Mouse (Mus musculus): Measurements from ENCODE around the gene Dgat2. TPM values are rescaled to one million over a fixed set of nuclear protein-coding genes. Genes with fewer than 3 reads are reported as not detected.

Gene Dgat2
- 10 to 100 TPM; 68.3 to 78.0 TPM for total RNA-seq (2021)

DNA sequence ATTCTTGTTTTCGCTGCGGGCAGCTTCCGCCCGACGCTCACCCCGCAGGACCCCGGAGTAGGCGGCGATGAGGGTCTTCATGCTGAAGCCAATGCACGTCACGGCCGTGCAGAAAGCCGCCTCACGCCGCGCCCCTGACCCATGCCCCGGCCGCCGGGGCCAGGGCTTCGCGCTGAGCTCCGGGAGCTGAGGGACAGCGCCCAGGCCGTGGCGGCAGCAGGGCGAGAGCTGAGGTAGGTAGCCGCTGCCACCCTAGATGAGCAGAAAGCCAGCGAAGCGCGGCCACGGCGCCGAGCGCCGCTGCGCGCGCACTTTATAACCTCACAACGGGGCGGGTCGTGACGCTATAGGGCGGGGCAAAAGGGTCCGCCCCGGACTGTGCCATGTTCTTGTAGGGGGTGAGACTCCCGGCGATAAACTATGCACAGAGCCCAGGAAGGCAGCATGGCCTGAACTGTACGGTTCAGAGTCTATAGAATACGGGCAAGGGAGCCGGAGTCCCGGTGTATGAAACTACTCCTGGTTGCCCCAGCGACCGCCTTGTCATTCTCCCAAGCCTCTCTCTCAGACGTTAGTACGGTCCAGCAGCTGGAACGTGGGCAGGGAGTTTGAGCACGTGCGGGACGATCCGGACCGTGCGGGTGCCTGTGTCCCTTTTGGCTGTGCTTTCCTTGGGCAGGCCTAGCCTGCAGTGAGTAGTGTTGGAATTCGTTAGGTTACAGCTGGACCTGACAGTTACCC lies at the start of gene Dgat2:
Gene Dgat2 (minus strand): TSS at position 288 of the 741 bp plus-strand sequence.
- DNase-seq (ENCODE audit: low spot score in 2 of 2): peak; percentile 94
- intact Hi-C loops (cut with DNase I): loop anchor here (5.0 kb wide), 1 partner anchor 70 kb away; no protein-coding TSS in a partner anchor

DNA sequence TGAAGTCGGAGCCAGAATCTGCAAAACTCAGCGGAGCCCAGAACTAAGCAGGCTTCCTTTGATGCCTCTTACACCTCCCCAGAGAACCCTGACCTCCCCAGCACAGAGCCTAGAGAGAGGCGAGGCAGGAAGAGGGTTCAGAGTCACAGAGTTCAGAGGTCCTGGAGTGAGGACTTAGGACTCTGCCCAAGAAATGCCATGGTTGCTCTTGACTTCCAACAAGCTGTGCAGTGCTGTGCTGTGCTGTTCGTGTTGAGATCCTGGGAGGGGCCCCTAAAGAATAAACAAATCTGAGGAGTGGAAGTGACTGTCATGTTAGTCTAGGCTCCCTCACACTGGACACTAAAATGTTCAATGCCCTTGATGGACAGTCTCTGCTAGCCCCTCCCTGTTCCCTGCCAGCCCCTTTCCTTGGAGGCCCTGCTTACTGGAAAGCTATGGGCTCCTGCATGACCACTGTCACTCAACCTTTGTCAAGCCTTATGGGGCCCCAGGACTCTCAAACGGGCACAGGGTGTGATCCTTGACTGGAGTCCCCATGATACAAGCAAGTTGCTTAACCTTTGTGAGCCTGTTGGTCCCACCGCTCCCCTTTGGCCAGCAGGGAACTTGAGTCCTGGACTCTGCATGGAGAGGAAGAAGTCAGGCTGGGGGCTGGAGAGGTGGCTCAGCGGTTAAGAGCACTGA lies 47.7 kb upstream of the Dgat2 start:
- intact Hi-C loops (cut with DNase I): no loop called here
- DNase-seq (ENCODE audit: low spot score in 2 of 2): no peak

DNA sequence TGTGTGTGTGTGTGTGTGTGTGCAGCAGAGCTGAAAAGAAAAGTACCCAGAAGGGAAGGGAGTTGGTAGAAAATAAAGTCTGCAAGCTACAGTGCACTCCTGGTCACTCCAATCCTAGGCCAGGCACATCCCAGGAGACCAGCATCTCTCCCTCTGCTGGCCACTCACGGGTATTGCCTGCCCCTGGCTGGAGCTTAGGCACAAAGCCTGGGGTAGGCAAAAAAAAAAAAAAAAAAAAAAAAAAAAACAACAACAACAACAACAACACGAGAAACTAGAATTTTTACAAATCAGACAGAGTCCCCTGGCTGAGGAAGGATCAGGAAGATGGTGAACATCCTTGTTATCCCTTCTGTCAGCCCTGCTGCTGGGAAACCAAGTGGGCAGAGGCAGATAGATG lies 46.9 kb upstream of the Dgat2 start:
- intact Hi-C loops (cut with DNase I): no loop called here
- DNase-seq (ENCODE audit: low spot score in 2 of 2): no peak

DNA sequence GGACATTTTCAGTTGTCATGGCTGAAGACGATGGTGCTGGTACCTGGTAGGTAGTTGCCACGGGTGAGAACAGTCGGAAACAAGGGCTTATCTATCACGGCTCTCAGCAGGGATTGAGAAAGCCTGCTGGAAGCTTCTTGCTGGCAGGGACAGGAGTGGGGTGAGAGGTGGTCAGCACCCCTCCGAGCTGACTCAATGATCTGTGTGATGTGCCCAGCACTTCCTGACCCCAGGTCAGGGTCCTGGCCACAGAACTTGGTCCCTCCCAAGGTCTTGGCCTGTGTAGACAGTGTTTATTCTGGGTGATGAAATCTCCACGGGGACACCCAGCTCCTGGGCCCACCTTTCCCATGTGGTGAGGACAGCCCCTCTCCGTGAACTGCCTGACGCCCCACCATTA lies 46.3 kb upstream of the Dgat2 start:
- intact Hi-C loops (cut with DNase I): no loop called here
- no peak for DNase-seq (ENCODE audit: low spot score in 2 of 2)

- DNase-seq (ENCODE audit: low spot score in 2 of 2): no peak
- intact Hi-C loops (cut with DNase I): no loop called here
Measured at GRCm38 (mm10) chr7:99227267-99227666, 44.7 kb upstream of the Dgat2 start.

GRCm38 (mm10) chr7:99226662-99227061 lies 44.1 kb upstream of the Dgat2 start:
- DNase-seq (ENCODE audit: low spot score in 2 of 2): no peak
- intact Hi-C loops (cut with DNase I): no loop called here

- DNase-seq (ENCODE audit: low spot score in 2 of 2): no peak
- intact Hi-C loops (cut with DNase I): no loop called here
Measured at GRCm38 (mm10) chr7:99225421-99225820, 42.9 kb upstream of the Dgat2 start.

GRCm38 (mm10) chr7:99224648-99225190 lies 42.2 kb upstream of the Dgat2 start:
- no peak for DNase-seq (ENCODE audit: low spot score in 2 of 2)
- intact Hi-C loops (cut with DNase I): no loop called here

GRCm38 (mm10) chr7:99224225-99224624 lies 41.7 kb upstream of the Dgat2 start:
- DNase-seq (ENCODE audit: low spot score in 2 of 2): no peak
- intact Hi-C loops (cut with DNase I): no loop called here

- DNase-seq (ENCODE audit: low spot score in 2 of 2): no peak
Measured at GRCm38 (mm10) chr7:99217338-99218074, 35.0 kb upstream of the Dgat2 start.

DNA sequence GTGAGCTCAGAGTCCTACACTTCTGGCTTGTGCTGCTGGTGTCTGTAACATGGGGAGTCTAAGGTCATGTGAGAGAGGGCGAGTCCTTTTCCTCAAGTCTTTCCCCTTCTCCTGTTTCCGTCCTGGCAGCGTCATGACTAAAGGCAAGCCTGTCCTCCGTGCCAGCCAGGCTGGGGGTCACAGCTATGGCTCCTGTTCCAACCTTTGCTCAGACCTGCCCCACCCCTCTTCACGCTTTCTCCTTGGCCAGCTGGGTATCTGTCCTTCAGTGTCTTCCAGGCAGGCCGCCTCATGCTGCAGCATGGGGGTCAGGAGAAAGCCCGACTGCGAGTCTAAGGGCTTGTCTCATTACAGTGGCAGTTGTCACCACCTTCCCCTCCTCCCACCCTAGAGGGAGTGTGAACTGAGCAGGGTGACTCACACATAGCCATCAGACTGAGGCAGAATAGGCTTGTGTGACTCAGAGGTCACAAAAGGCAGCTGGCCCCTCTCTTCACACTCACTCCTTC lies 32.9 kb upstream of the Dgat2 start:
- DNase-seq (ENCODE audit: low spot score in 2 of 2): no peak
- intact Hi-C loops (cut with DNase I): no loop called here

More at GRCm38 (mm10) chr7:99217338-99218074, 35.0 kb upstream of the Dgat2 start:
- intact Hi-C loops (cut with DNase I): no loop called here

GRCm38 (mm10) chr7:99214621-99215185 lies 32.2 kb upstream of the Dgat2 start:
- DNase-seq (ENCODE audit: low spot score in 2 of 2): no peak
- intact Hi-C loops (cut with DNase I): no loop called here

DNA sequence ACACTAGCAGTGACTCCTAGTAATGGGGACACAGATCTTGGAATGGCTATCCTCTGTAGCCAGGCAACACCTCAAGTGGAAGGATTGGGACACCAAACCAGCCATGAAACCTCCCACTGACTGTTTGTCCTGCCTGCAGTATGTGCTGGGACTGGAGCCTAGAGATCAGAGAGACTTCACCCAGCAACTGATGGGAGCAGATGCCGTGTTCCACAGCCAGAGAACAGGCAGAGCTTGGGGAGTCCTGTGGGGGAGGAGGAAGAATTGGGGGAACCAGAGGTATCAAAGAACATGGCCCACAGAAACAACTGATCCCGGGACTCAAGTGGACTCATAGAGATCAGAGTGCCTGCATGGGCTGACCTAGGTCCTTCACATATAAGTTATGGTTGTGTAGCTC lies 31.2 kb upstream of the Dgat2 start:
- intact Hi-C loops (cut with DNase I): no loop called here
- no peak for DNase-seq (ENCODE audit: low spot score in 2 of 2)

- intact Hi-C loops (cut with DNase I): no loop called here
- DNase-seq (ENCODE audit: low spot score in 2 of 2): no peak
Measured at GRCm38 (mm10) chr7:99213056-99213455, 30.5 kb upstream of the Dgat2 start.

GRCm38 (mm10) chr7:99208704-99209103 lies 26.2 kb upstream of the Dgat2 start:
- DNase-seq (ENCODE audit: low spot score in 2 of 2): no peak
- intact Hi-C loops (cut with DNase I): no loop called here

DNA sequence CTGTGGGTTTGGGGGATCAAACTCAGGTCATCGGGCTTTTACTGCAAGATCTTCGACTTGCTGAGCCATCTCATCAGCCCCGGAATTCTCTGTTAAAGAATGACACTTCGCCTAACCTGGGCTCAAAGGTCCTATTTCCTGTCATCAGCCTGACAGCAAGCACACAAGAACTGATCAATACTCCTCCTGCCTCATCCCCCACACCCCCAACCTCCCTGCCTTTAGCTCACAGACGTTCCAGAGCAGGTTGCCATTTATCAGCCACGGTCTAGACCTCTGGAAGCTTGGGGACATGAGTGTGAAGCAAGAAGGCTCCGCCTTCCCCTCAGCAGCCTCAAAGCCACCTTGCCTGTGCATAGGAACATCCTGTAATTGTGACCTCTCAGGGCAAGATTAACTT lies 23.8 kb upstream of the Dgat2 start:
- intact Hi-C loops (cut with DNase I): no loop called here
- DNase-seq (ENCODE audit: low spot score in 2 of 2): no peak

GRCm38 (mm10) chr7:99202163-99202562 lies 19.6 kb upstream of the Dgat2 start:
- intact Hi-C loops (cut with DNase I): no loop called here
- no peak for DNase-seq (ENCODE audit: low spot score in 2 of 2)

DNA sequence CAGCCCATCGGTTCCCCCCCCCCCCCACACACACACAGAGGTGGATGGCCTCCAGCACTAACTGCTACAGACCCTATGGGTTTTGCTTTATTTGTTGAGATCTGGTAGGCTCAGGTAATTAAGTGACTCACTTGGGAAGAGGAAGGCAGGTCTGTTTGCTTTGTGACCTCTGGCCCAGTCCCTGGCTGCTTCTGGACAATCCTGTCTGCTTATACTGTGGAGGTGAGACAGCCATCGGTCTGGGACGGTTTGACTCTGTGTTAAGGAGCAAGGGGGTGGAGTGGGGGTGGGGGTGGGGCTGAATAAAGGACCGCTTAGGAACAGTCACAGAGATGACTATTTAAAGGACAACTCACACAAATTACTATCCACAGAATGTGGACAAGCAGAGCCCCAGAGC lies 17.8 kb upstream of the Dgat2 start:
- no peak for DNase-seq (ENCODE audit: low spot score in 2 of 2)
- intact Hi-C loops (cut with DNase I): no loop called here

GRCm38 (mm10) chr7:99199451-99200175 lies 17.1 kb upstream of the Dgat2 start:
- intact Hi-C loops (cut with DNase I): no loop called here
- no peak for DNase-seq (ENCODE audit: low spot score in 2 of 2)
